Mouse (Mus musculus) limb, embryonic 15.5 days (tissue): ENCODE results near the gene Hoxa1. TPM values are rescaled to one million over a fixed set of nuclear protein-coding genes. Genes with fewer than 3 reads are reported as not detected.
A peak's percentile ranks its signal among the peaks of the same experiment; 100 is the strongest.

Experiments used
- ATAC-seq: fragments of 200-750 bp; cut with Nextera tagmentation; 2 replicates; pipeline ENCODE4 v1.8.0; 2017; ENCODE audit warnings: low read depth, moderate TSS enrichment; ENCODE audit not compliant: insufficient number of reproducible peaks, low FRiP score, low TSS enrichment
- H3K27ac ChIP-seq: fragments of 300-500 bp; sonication (generic); 2 replicates; pipeline ENCODE4 v1.5.1; 2015; ENCODE audit warnings: moderate library complexity, mild to moderate bottlenecking, inconsistent platforms
- H3K27me3 ChIP-seq: fragments of 300-500 bp; sonication (generic); 2 replicates; pipeline ENCODE4 v1.6.1; 2015; ENCODE audit warnings: inconsistent platforms
- H3K36me3 ChIP-seq: fragments of 300-500 bp; sonication (generic); 2 replicates; pipeline ENCODE4 v1.6.1; 2015; ENCODE audit warnings: inconsistent platforms
- H3K4me1 ChIP-seq: fragments of 300-500 bp; sonication (generic); 2 replicates; pipeline ENCODE4 v1.6.1; 2015; ENCODE audit warnings: inconsistent platforms
- H3K4me2 ChIP-seq: fragments of 300-500 bp; sonication (generic); 2 replicates; pipeline ENCODE4 v1.6.1; 2015; ENCODE audit warnings: mild to moderate bottlenecking, inconsistent platforms
- H3K4me3 ChIP-seq: fragments of 300-500 bp; sonication (generic); 2 replicates; pipeline ENCODE4 v1.5.1; 2015; ENCODE audit warnings: mild to moderate bottlenecking, inconsistent platforms
- H3K9ac ChIP-seq: fragments of 300-500 bp; sonication (generic); 2 replicates; pipeline ENCODE4 v1.6.1; 2015; ENCODE audit warnings: inconsistent platforms
- H3K9me3 ChIP-seq: fragments of 300-500 bp; sonication (generic); 2 replicates; pipeline ENCODE4 v1.6.1; 2016; ENCODE audit warnings: inconsistent platforms
- WGBS: fragments of 180-500 bp; shearing (Covaris S2); methylation state at CpG from one replicate; pipeline ENCODE4 v1.1.7; 2015; 5-methylcytosine and 5-hydroxymethylcytosine counted together
- polyA plus RNA-seq: library from polyadenylated mRNA; unstranded; fragments of >200 nt; fragmentation: Nextera tagmentation; extraction: Ambion mirVana; gene quantifications from 2 replicates; pipeline ENCODE4 v1.2.1, GENCODE M21; 2015

Hoxa1 gene
- polyA plus RNA-seq, 1 experiment from 2014 or later: 0.52 TPM

- no peak overlapping the region for H3K27ac ChIP-seq
- no peak overlapping the region for H3K4me3 ChIP-seq
- no peak overlapping the region for H3K9ac ChIP-seq
Observed at GRCm38 (mm10) chr6:52168191-52169055, 10.3 kb upstream of the Hoxa1 start.

GRCm38 (mm10) chr6:52167736-52168161, 9.6 kb upstream of the Hoxa1 start:
- H3K27ac ChIP-seq: no peak overlapping the region
- peaks cover 39% of the 10 kb centered on the region for H3K4me1 ChIP-seq
- ATAC-seq: no peak
- peaks cover 5% of the 10 kb centered on the region; the same call in 1 of the 2 replicates for H3K36me3 ChIP-seq
- no peak overlapping the region for H3K4me3 ChIP-seq
- H3K9me3 ChIP-seq: no peaks in the 10 kb centered on the region
- H3K9ac ChIP-seq: no peak overlapping the region
- H3K4me2 ChIP-seq: no peak overlapping the region
- peaks cover 88% of the 10 kb centered on the region for H3K27me3 ChIP-seq
- WGBS: 53% methylated on average over 14 of the region's 14 CpGs

More at GRCm38 (mm10) chr6:52168191-52169055, 10.3 kb upstream of the Hoxa1 start:
- no peaks in the 10 kb centered on the region for H3K9me3 ChIP-seq
- H3K27me3 ChIP-seq: peaks cover 84% of the 10 kb centered on the region
- no peak for ATAC-seq
- H3K4me1 ChIP-seq: peaks cover 43% of the 10 kb centered on the region
- H3K36me3 ChIP-seq: peaks cover 5% of the 10 kb centered on the region; the same call in 1 of the 2 replicates
- 35% methylated on average over 42 of the region's 42 CpGs for WGBS
- peak overlapping the region; percentile 17; the same call in 1 of the 2 replicates for H3K4me2 ChIP-seq

- Histone ChIP-seq H3K36me3 (peaks cover 5% of the 10 kb centered on the region; the same call in 1 of the 2 replicates), H3K4me1 (peaks cover 33% of the 10 kb centered on the region), H3K27me3 (peaks cover 87% of the 10 kb centered on the region), H3K9me3 (no peaks in the 10 kb centered on the region), H3K4me2 (no peak overlapping the region), H3K9ac (no peak overlapping the region), H3K4me3 (no peak overlapping the region), H3K27ac (no peak overlapping the region)
- WGBS: 74% methylated on average over 1 of the region's 1 CpGs
- no peak for ATAC-seq
Observed at GRCm38 (mm10) chr6:52167176-52167575, 9.1 kb upstream of the Hoxa1 start.

GRCm38 (mm10) chr6:52166431-52167077, 8.4 kb upstream of the Hoxa1 start:
- Histone ChIP-seq H3K4me1 (peaks cover 27% of the 10 kb centered on the region), H3K9ac (no peak overlapping the region), H3K4me2 (no peak overlapping the region), H3K9me3 (no peaks in the 10 kb centered on the region), H3K27ac (no peak overlapping the region), H3K4me3 (no peak overlapping the region), H3K27me3 (peaks cover 86% of the 10 kb centered on the region), H3K36me3 (peaks cover 5% of the 10 kb centered on the region; the same call in 1 of the 2 replicates)
- WGBS: 39% methylated on average over 4 of the region's 4 CpGs
- ATAC-seq: no peak

GRCm38 (mm10) chr6:52165441-52166370, 7.6 kb upstream of the Hoxa1 start:
- no peak for ATAC-seq
- Histone ChIP-seq H3K4me1 (peaks cover 32% of the 10 kb centered on the region), H3K27ac (no peak overlapping the region), H3K27me3 (peaks cover 81% of the 10 kb centered on the region), H3K36me3 (peaks cover 5% of the 10 kb centered on the region; the same call in 1 of the 2 replicates), H3K9me3 (no peaks in the 10 kb centered on the region), H3K4me2 (peak overlapping the region; percentile 40; the same call in 1 of the 2 replicates), H3K9ac (no peak overlapping the region), H3K4me3 (no peak overlapping the region)
- 16% methylated on average over 28 of the region's 28 CpGs for WGBS

GRCm38 (mm10) chr6:52164626-52165440, 6.7 kb upstream of the Hoxa1 start, which contains the start of gene Hoxa2:
Gene Hoxa2 (minus strand): TSS chr6:52164831.
- Histone ChIP-seq H3K9ac (no peak within 1 kb of the TSS), H3K4me3 (peak within 1 kb of the TSS; percentile 30), H3K4me1 (peaks cover 36% of the 10 kb centered on the region), H3K9me3 (no peaks in the 10 kb centered on the region), H3K36me3 (peaks cover 1% of the 10 kb centered on the region; the same call in 1 of the 2 replicates), H3K4me2 (peak within 1 kb of the TSS; percentile 40), H3K27ac (no peak within 1 kb of the TSS), H3K27me3 (peaks cover 75% of the 10 kb centered on the region)
- 5% methylated on average over 25 of the region's 25 CpGs for WGBS
- ATAC-seq: no peak

GRCm38 (mm10) chr6:52164051-52164625, 6.0 kb upstream of the Hoxa1 start:
- Histone ChIP-seq H3K27me3 (peaks cover 78% of the 10 kb centered on the region), H3K9ac (no peak overlapping the region), H3K9me3 (no peaks in the 10 kb centered on the region), H3K27ac (no peak overlapping the region), H3K4me2 (peak overlapping the region; percentile 40), H3K4me1 (peaks cover 41% of the 10 kb centered on the region), H3K4me3 (peak overlapping the region; percentile 30), H3K36me3 (no peaks in the 10 kb centered on the region)
- no peak for ATAC-seq
- WGBS: 5% methylated on average over 33 of the region's 39 CpGs

GRCm38 (mm10) chr6:52163366-52164031, 5.4 kb upstream of the Hoxa1 start:
- WGBS: 29% methylated on average over 17 of the region's 17 CpGs
- no peaks in the 10 kb centered on the region for H3K9me3 ChIP-seq

GRCm38 (mm10) chr6:52162611-52163365, 4.7 kb upstream of the Hoxa1 start:
- peak overlapping the region; percentile 9; the same call in 1 of the 2 replicates for H3K4me3 ChIP-seq
- no peak for ATAC-seq
- H3K27ac ChIP-seq: no peak overlapping the region
- no peaks in the 10 kb centered on the region for H3K9me3 ChIP-seq
- no peaks in the 10 kb centered on the region for H3K36me3 ChIP-seq
- peaks cover 49% of the 10 kb centered on the region for H3K4me1 ChIP-seq
- 0 out of 2 replicates have a peak overlapping the region, but pooled peaks have one; percentile 7 for H3K4me2 ChIP-seq
- peaks cover 80% of the 10 kb centered on the region for H3K27me3 ChIP-seq
- 63% methylated on average over 14 of the region's 14 CpGs for WGBS
- no peak overlapping the region for H3K9ac ChIP-seq

More at GRCm38 (mm10) chr6:52163366-52164031, 5.4 kb upstream of the Hoxa1 start:
- no peak for ATAC-seq
- Histone ChIP-seq H3K4me1 (peaks cover 44% of the 10 kb centered on the region), H3K27me3 (peaks cover 80% of the 10 kb centered on the region), H3K4me2 (peak overlapping the region; percentile 40; the same call in 1 of the 2 replicates), H3K27ac (no peak overlapping the region), H3K36me3 (no peaks in the 10 kb centered on the region), H3K9ac (no peak overlapping the region), H3K4me3 (peak overlapping the region; percentile 30; the same call in 1 of the 2 replicates)
